Mouse (Mus musculus) lung, adult 2 months (tissue): ENCODE results near the gene Ppl.

Experiments used
- CTCF ChIP-seq: fragments of 200-500 bp; IDR thresholded peaks from 2 replicates; pipeline ENCODE4 v1.5.1; 2011; ENCODE audit warnings: mild to moderate bottlenecking, low read length, control low read depth; ENCODE audit not compliant: insufficient read depth
- POLR2A ChIP-seq: fragments of 200-500 bp; IDR thresholded peaks from 2 replicates; pipeline ENCODE4 v1.6.1; 2011; ENCODE audit warnings: low read depth, mild to moderate bottlenecking, control low read depth, low read length, borderline replicate concordance; ENCODE audit errors: extremely low read depth

GRCm38 (mm10) chr16:5063472-5063871 lies 68.7 kb downstream of the Ppl start:
- TF ChIP-seq CTCF (no peak), POLR2A (no peak)
